Mouse (Mus musculus) gastrocnemius, postnatal 4 days (tissue): ENCODE results near the gene Atp13a3. TPM values are rescaled to one million over a fixed set of nuclear protein-coding genes. Genes with fewer than 3 reads are reported as not detected.
"Not testable (repeated sequence)": the region's sequence is repeated elsewhere in the genome, so short reads cannot be mapped to it uniquely, and the experiment has no call there.

Source experiments
- DNase-seq, 2 experiments: peaks; one replicate each; pipeline ENCODE4 v3.0.0; 2021 to 2022; ENCODE audit warnings: low spot score in 2 of 2, mixed read lengths in 2 of 2
- total RNA-seq, 2 experiments: library from RNA; stranded (reverse); gene quantifications; 2 replicates each; pipeline ENCODE4 v1.2.3; 2021

Gene Atp13a3
- total RNA-seq, 2 experiments from 2014 or later: 94.9 to 113 TPM

DNA sequence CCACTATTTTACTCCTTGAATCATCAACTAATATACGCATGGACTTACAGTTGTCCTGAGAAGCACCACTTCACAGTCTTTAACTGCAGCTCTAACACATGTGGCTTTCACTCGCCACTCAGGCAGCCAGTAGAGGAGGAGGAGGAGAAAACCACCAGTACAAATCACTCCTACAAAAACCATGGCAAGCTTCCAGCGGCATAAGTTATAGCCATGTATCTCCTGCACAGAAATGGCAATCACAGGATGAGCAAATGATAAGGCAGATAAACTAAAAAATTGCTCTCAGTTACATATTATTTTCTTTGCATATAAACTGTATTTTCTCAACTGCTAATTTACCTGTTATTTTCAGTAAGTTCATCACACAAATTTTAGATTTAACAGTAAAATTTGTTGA is 43.2 kb downstream of the Atp13a3 start:
- DNase-seq: no peak

GRCm38 (mm10) chr16:30353489-30353888 is 52.3 kb downstream of the Atp13a3 start:
- DNase-seq: not testable (repeated sequence)

DNA sequence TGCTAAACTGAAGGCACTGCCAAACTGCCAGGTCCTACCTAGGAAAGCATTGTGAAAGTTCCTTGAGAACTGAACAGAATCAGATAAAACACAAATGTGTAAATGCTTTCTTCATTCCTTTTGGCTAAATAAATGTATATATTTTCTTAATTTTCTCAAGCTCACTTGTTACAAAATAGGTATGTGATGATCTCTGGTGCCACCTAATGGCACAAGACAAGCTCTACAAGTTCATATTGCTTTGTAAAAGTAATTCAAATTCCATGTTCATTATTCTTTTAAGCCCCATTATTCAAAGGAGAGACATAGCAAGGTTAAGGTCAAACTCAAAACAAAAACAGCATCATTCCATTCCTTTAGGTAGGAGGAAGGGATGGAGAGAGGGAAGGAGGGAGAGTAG is 91.5 kb downstream of the Atp13a3 start:
- DNase-seq: no peak

DNA sequence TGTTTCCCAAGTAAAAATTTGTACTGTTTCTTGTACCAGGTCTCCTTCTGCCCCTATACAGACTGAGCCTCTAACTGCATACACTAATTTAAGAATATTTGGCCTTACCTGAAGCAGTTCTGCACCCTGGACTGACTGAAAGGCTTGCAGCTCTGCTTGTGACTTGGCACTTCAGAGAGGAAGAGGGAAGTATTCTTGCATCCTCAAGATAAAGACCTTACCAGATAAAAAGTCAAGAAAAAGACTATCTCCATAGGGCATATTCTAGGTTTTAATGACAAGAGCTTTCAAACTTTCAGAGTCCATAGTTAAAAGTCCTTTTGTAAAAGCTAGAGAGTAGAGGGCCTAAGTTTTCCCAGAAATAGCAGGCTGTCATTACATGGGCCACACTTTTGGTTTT is 95.1 kb downstream of the Atp13a3 start, which contains the start of gene Gp5:
Gp5 (minus strand) TSS at position 133 of the 400 bp plus-strand sequence.
- no peak for DNase-seq

DNA sequence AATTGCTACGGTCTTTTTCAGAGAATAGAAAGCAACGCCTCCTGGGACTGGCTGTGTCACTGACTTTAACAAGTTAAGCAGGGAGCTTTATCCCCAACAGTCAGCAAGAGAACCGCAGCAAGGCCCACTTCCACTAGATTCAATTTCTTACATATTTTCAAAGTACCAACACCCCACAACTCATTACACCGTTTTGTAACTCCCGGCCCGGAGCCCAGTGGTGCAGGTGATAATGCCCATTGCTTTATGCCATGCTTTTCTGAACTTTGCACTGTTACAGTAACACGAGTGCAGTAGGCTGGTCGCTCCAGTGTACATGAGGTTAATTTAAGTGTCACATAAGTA is 95.6 kb downstream of the Atp13a3 start:
- DNase-seq: no peak

- DNase-seq: no peak
Observed at GRCm38 (mm10) chr16:30309395-30310170, 96.2 kb downstream of the Atp13a3 start.

GRCm38 (mm10) chr16:30308616-30309394 is 97.0 kb downstream of the Atp13a3 start:
- DNase-seq: peak in 1 of 2 experiments; percentile 29

GRCm38 (mm10) chr16:30307961-30308615 is 97.7 kb downstream of the Atp13a3 start:
- DNase-seq: no peak

DNA sequence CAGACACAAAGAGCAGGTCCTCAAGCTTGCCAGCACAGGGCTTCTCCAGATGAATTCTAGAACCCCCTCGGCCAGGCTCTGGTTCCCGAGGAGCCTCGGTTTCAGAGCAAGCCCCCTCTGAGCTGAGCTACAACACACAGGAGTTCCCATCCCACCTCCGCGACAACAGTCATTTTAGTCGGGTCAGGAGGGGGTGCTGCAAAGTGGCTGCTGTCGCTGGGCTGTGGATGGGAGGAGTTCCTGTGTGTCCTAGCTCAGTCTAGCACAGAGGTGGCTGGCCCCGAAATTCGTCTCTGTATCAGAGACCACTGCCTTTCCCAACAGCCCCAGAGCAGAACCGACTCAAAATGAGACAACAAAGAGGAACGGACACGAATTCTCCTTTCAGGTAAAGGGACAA is 98.5 kb downstream of the Atp13a3 start:
- no peak for DNase-seq

DNA sequence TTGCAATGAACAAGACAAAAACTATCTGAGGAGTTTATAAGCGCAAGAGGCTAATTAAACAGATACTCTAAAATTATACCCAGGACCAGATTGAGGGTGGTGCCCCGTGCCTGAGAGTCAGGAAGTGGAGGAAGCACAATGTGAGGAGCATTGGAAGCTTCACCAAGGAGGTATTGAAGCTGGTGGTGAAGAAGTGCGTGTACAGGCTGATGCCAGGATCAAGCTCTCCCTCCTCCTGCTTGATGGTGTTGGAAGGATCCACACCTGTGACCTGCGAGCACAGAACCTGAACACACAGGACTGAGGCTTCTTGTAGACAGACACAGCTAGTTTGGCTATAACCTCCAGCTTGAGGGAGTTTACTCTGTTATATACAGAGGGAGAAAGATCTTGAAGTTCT is 99.7 kb downstream of the Atp13a3 start:
- DNase-seq: no peak

DNA sequence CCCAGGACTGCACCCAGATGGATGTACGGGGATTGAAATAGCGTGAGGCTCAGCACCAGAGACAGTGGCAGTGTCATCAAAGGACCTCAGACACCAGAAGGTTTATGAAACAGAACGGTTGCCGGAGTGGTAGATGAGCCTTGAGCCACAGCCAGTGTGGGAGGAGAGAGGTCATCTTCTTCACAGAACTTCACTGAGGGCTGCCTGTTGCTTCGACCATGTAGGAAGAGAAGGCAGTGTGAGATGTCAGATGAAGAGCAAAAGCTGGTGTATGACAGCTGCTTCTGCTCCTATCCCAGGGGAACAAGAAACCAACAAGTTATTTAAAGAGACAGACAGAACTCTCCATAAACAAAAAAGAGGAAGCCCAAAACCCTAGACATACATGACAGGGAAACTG is 101.5 kb downstream of the Atp13a3 start:
- DNase-seq: no peak

GRCm38 (mm10) chr16:30303411-30303810 is 102.4 kb downstream of the Atp13a3 start:
- no peak for DNase-seq

GRCm38 (mm10) chr16:30302686-30303085 is 103.1 kb downstream of the Atp13a3 start:
- DNase-seq: no peak

DNA sequence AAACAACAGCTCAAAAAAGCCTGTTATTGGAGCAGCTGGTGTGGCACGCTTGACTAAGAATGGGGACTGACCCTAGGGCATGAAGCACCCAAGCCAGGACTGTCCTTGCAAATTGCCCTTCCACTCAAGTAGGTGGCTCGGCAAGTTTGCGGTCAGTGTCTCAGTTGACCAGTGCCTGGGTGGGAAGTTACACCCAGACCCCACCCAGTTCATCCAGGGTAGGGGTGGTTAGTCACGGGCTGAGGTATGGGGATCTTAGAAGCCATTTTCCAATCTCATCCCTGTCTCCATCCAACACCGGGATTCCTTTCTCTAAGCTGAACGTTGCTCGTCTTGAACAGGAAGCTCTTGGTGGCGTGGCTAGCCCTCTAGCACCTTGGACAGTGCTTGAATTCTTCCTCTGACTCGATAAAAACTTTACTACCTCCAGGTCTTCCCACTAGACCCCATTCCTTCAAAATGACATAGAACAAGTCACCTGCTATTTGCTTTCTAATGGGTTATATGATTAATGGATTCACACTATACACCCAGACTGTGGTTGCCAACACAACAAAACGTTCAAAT is 106.0 kb downstream of the Atp13a3 start:
- no peak for DNase-seq

- DNase-seq: no peak
Observed at GRCm38 (mm10) chr16:30297450-30297849, 108.3 kb downstream of the Atp13a3 start.

- no peak for DNase-seq
Observed at GRCm38 (mm10) chr16:30296601-30297275, 109.0 kb downstream of the Atp13a3 start.

DNA sequence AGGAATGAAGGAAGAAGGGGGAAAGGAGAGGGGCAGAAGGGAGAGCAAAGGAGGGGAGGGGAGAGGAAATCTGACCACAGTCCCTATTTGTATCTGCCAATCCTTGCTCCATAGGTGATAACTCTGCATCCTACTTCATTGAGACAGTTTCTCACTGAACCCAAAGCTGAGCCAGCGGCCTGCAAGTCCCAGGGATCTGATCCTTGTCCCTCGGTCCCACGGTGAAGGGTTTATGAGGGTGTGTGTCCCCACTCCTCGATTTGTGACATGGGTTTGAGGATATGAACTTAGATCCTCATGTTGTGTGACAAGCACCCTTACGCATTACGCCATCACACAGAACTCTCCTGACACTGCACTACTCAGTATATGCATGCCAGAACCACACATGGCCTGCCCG is 110.7 kb downstream of the Atp13a3 start:
- DNase-seq: no peak

- DNase-seq: no peak
Observed at GRCm38 (mm10) chr16:30290436-30290835, 115.3 kb downstream of the Atp13a3 start.

DNA sequence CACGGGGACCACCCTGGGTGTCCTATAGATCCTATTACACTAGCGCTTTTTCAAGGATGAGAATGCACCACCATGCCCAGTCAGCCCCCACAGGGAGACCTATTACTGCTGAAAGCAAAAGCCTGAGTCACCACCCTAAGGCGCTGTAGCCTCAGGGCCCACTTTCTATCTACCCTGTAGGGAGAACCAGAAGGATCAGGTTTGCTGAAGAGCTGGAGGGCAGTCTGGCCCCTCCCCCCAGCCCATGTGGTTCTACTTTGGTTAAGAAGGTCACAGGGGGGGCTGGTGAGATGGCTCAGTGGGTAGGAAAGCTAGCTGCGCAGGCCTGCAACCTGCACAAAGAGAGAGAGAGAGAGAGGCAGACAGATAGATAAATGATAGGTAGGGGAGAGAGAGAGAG is 120.1 kb downstream of the Atp13a3 start:
- DNase-seq: no peak

GRCm38 (mm10) chr16:30283743-30284337 is 121.9 kb downstream of the Atp13a3 start:
- no peak for DNase-seq
